In genomic region chr17:50037416-50037815, GRCm38 (mm10) we compare ENCODE assay signal across 14 mouse cellular contexts.
DNase-seq lines count a peak whose midpoint lies in the region; ATAC-seq lines count a peak whose summit lies in the region.
"Had no signal": no experiment of that assay in that cellular context is flagged by ENCODE, and none has a peak within 500 bp of the region (broad histone marks: within the 10 kb centered on the region; RNA-seq: fewer than 3 reads in every experiment).

No protein-coding gene starts in this region.

- H3K4me2 ChIP-seq in heart, embryonic 13.5 days: no peak overlapping the region
- H3K4me2 ChIP-seq: limb, embryonic 15.5 days had no signal

- WGBS in heart, embryonic 13.5 days: 52% methylated on average over 4 of the region's 4 CpGs

- peaks cover 32% of the 10 kb centered on the region for H3K4me1 ChIP-seq in heart, embryonic 13.5 days
- H3K4me1 ChIP-seq in brown adipose tissue, adult 24 weeks (ENCODE audit: control insufficient read depth, insufficient read depth, insufficient read length, low read length): peaks cover 21% of the 10 kb centered on the region; the same call in 1 of the 2 replicates
- H3K4me1 ChIP-seq: limb, embryonic 15.5 days had no signal

- peaks cover 24% of the 10 kb centered on the region for H3K36me3 ChIP-seq in heart, embryonic 13.5 days
- H3K36me3 ChIP-seq: limb, embryonic 15.5 days had no signal

- H3K4me3 ChIP-seq in heart, embryonic 13.5 days: no peak overlapping the region
- no peak overlapping the region for H3K4me3 ChIP-seq in brown adipose tissue, adult 24 weeks (ENCODE audit: insufficient read depth, low read depth, low read length)
- H3K4me3 ChIP-seq: limb, embryonic 15.5 days had no signal

- H3K9ac ChIP-seq in heart, embryonic 13.5 days: 0 out of 2 replicates have a peak overlapping the region, but pooled peaks have one; percentile 9
- H3K9ac ChIP-seq: limb, embryonic 15.5 days had no signal

- H3K27me3 ChIP-seq in heart, embryonic 13.5 days (replicated peaks): 0 out of 2 replicates have a peak, but pooled peaks cover 2% of the 10 kb centered on the region
- H3K27me3 ChIP-seq: limb, embryonic 15.5 days had no signal

- no peak for ATAC-seq in heart, embryonic 13.5 days (ENCODE audit: extremely low read depth, insufficient number of reproducible peaks, low FRiP score, low TSS enrichment)

- no peaks in the 10 kb centered on the region for H3K9me3 ChIP-seq in heart, embryonic 13.5 days
- H3K9me3 ChIP-seq: limb, embryonic 15.5 days had no signal

- no peak overlapping the region for H3K27ac ChIP-seq in heart, embryonic 13.5 days (replicated peaks)
- peak overlapping the region; percentile 21; the same call in 1 of the 2 replicates for H3K27ac ChIP-seq in brown adipose tissue, adult 24 weeks (replicated peaks; ENCODE audit: low read depth, low read length)
- H3K27ac ChIP-seq: limb, embryonic 15.5 days had no signal

- DNase-seq in heart, adult 18-20 months: no peak
- DNase-seq in ovary, adult 18-20 months (ENCODE audit: low spot score): peak; percentile 15
- DNase-seq in ovary, postnatal 14 days (ENCODE audit: low spot score): no peak
- no peak for DNase-seq in spleen, postnatal 36 days (ENCODE audit: low spot score in 2 of 2)
- DNase-seq in left cerebral cortex, adult 18-20 months (ENCODE audit: low spot score in 2 of 2): no peak
- DNase-seq: gastrocnemius, postnatal 14 days; heart, postnatal 10 days; kidney, adult 11 months; kidney, postnatal 14 days; lung, adult 18-20 months; spleen, adult 18-20 months had no signal
